Mouse (Mus musculus) yolk sac, embryonic 10.5 days (tissue): ENCODE measurements around the gene Olfr593.
"Not testable (repeated sequence)": the region's sequence is repeated elsewhere in the genome, so short reads cannot be mapped to it uniquely, and the experiment has no call there.

ENCODE experiments used
- DNase-seq: peaks from one replicate; pipeline ENCODE4 v3.0.0-alpha.2; 2017; ENCODE audit warnings: low spot score

Olfr593 gene

DNA sequence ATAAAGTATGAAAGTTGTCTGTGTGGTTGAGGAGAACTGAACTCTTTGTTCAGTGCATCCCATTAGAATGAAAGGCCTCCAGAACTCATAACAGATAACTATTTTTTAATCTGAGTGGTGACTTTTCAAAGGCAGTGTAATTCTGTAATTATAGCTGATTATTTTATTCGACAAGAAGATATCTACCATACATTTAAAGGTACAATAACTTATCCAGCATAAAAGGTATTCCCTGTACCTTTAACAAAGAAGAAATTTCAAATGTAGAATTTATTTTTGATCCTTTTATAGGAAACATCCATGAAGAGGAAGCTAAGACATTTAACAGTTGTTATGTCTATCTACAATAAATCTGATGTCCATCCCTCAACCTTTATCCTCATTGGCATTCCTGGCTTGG lies at the start of gene Olfr593:
Gene Olfr593, plus strand, starts transcription at position 301 of the 400 bp plus-strand sequence.
- DNase-seq = no peak

- DNase-seq = no peak
Observed at GRCm38 (mm10) chr7:103169697-103170096, 42.0 kb upstream of the Olfr593 start.

- DNase-seq = no peak
Observed at GRCm38 (mm10) chr7:103178240-103178639, 33.4 kb upstream of the Olfr593 start, which contains the start of gene Olfr591. Gene Olfr591, minus strand, starts transcription at chr7:103178340.

DNA sequence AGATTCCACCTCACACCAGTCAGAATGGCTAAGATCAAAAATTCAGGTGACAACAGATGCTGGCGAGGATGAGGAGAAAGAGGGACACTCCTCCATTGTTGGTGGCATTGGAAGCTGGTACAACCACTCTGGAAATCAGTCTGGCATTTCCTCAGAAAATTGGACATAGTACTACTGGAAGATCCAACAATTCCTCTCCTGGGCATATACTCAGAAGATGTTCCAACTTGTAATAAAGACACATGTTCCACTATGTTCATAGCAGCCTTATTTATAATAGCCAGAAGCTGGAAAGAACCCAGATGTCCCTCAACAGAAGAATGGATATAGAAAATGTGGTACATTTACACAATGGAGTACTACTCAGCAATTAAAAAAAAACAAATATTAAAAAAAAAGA lies 27.2 kb upstream of the Olfr593 start, which contains the start of gene Olfr592:
Gene Olfr592, plus strand, starts transcription at position 301 of the 400 bp plus-strand sequence.
- not testable (repeated sequence) for DNase-seq

- not testable (repeated sequence) for DNase-seq
Observed at GRCm38 (mm10) chr7:103212050-103212449, 388 bp downstream of the Olfr593 start.

DNA sequence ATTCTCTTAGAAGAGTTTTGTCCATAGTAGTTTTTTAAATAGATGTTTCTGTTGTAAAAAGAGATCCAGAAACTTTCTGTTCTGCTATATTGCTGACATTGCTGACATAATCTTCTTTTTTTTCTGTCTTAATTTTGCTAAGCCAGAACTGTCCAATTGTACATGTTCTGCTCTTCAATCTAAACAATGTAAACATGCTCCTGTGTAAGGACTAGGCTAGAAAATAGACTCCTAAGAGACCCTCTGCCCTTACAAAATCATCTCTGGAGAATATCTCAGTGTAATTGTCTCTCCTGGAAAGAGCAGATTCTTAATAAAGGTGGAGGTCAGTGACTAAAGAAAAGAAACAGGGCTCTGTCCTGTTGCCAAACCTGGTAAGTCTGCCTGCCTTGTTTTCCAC lies 5.0 kb downstream of the Olfr593 start, which contains the start of gene Olfr594:
Gene Olfr594, plus strand, starts transcription at position 301 of the 400 bp plus-strand sequence.
- DNase-seq = no peak

GRCm38 (mm10) chr7:103252405-103252804 lies 40.7 kb downstream of the Olfr593 start, which contains the start of gene Usp17ld:
Gene Usp17ld, minus strand, starts transcription at chr7:103252505.
- not testable (repeated sequence) for DNase-seq
